Mouse (Mus musculus) mesoderm, embryonic 11.5 days (tissue): ENCODE data around the gene Otogl.
"Not testable (repeated sequence)": the region's sequence is repeated elsewhere in the genome, so short reads cannot be mapped to it uniquely, and the experiment has no call there.

Experiments used
- DNase-seq: peaks from one replicate; pipeline ENCODE4 v3.0.0-alpha.2; 2012; ENCODE audit warnings: low read depth, low spot score

Gene Otogl

GRCm38 (mm10) chr10:107810649-107811398 is 101.1 kb downstream of the Otogl start:
- no peak for DNase-seq

- no peak for DNase-seq
Observed at GRCm38 (mm10) chr10:107805203-107805602, 106.7 kb downstream of the Otogl start.

GRCm38 (mm10) chr10:107804285-107804684 is 107.6 kb downstream of the Otogl start:
- DNase-seq, result not testable (repeated sequence)

- peak; percentile 67 for DNase-seq
Observed at GRCm38 (mm10) chr10:107799671-107800353, 112.1 kb downstream of the Otogl start.

- no peak for DNase-seq
Observed at GRCm38 (mm10) chr10:107794812-107795756, 116.8 kb downstream of the Otogl start.

- no peak for DNase-seq
Observed at GRCm38 (mm10) chr10:107792491-107792890, 119.4 kb downstream of the Otogl start.

GRCm38 (mm10) chr10:107779548-107779947 is 132.4 kb downstream of the Otogl start:
- DNase-seq, result no peak

GRCm38 (mm10) chr10:107759624-107760023 is 152.3 kb downstream of the Otogl start:
- DNase-seq, result no peak

GRCm38 (mm10) chr10:107753471-107753870 is 158.5 kb downstream of the Otogl start:
- no peak for DNase-seq

GRCm38 (mm10) chr10:107752351-107753143 is 159.4 kb downstream of the Otogl start:
- DNase-seq, result peak; percentile 52

- no peak for DNase-seq
Observed at GRCm38 (mm10) chr10:107751944-107752343, 160.0 kb downstream of the Otogl start.

- DNase-seq, result peak; percentile 51
Observed at GRCm38 (mm10) chr10:107747566-107747965, 164.4 kb downstream of the Otogl start.

GRCm38 (mm10) chr10:107746717-107747116 is 165.2 kb downstream of the Otogl start:
- peak; percentile 10 for DNase-seq

- no peak for DNase-seq
Observed at GRCm38 (mm10) chr10:107739815-107740214, 172.1 kb downstream of the Otogl start.

- DNase-seq, result no peak
Observed at GRCm38 (mm10) chr10:107737743-107738142, 174.2 kb downstream of the Otogl start.

GRCm38 (mm10) chr10:107735448-107735847 is 176.5 kb downstream of the Otogl start:
- DNase-seq, result no peak

- DNase-seq, result no peak
Observed at GRCm38 (mm10) chr10:107734327-107734726, 177.6 kb downstream of the Otogl start.

GRCm38 (mm10) chr10:107725631-107726030 is 186.3 kb downstream of the Otogl start:
- DNase-seq, result no peak

- no peak for DNase-seq
Observed at GRCm38 (mm10) chr10:107719806-107720205, 192.1 kb downstream of the Otogl start, which contains the start of gene Ptprq. Gene Ptprq, minus strand, starts transcription at chr10:107720051.
